Mouse (Mus musculus) stomach, postnatal 0 days (tissue): ENCODE results near the gene Cfc1. TPM values are rescaled to one million over a fixed set of nuclear protein-coding genes. Genes with fewer than 3 reads are reported as not detected.
A peak's percentile ranks its signal among the peaks of the same experiment; 100 is the strongest.

Experiments
- ATAC-seq: fragments of 200-750 bp; cut with Nextera tagmentation; 2 replicates; pipeline ENCODE4 v1.8.0; 2017; ENCODE audit not compliant: low FRiP score, low TSS enrichment
- DNase-seq: peaks from one replicate; pipeline ENCODE4 v3.0.0-alpha.2; 2016; ENCODE audit warnings: low spot score
- H3K27ac ChIP-seq: fragments of 300-500 bp; sonication (generic); replicated peaks from 2 replicates; pipeline ENCODE4 v1.5.1; 2014; ENCODE audit warnings: mild to moderate bottlenecking, control low read depth
- H3K27me3 ChIP-seq: fragments of 300-500 bp; sonication (generic); 2 replicates; pipeline ENCODE4 v1.6.1; 2014; ENCODE audit warnings: low read length; ENCODE audit not compliant: control insufficient read depth, insufficient read depth
- H3K36me3 ChIP-seq: fragments of 300-500 bp; sonication (generic); 2 replicates; pipeline ENCODE4 v1.6.1; 2014; ENCODE audit warnings: low read length, mixed read lengths; ENCODE audit not compliant: control insufficient read depth, insufficient read depth
- H3K4me1 ChIP-seq: fragments of 300-500 bp; sonication (generic); replicated peaks from 2 replicates; pipeline ENCODE4 v1.6.1; 2014; ENCODE audit warnings: antibody characterized with exemption; ENCODE audit not compliant: control insufficient read depth, insufficient read depth
- H3K4me2 ChIP-seq: fragments of 300-500 bp; sonication (generic); replicated peaks from 2 replicates; pipeline ENCODE4 v1.6.1; 2014; ENCODE audit warnings: low read depth, mild to moderate bottlenecking, control low read depth, moderate library complexity
- H3K4me3 ChIP-seq: fragments of 300-500 bp; sonication (generic); 2 replicates; pipeline ENCODE4 v1.5.1; 2014; ENCODE audit warnings: low read depth, low read length, control low read depth
- H3K9ac ChIP-seq: fragments of 300-500 bp; sonication (generic); 2 replicates; pipeline ENCODE4 v1.6.1; 2014; ENCODE audit warnings: mild to moderate bottlenecking, low read length, control low read depth, mixed read lengths
- H3K9me3 ChIP-seq: fragments of 300-500 bp; sonication (generic); 2 replicates; pipeline ENCODE4 v1.6.1; 2016; ENCODE audit warnings: low read length; ENCODE audit not compliant: control insufficient read depth
- CTCF ChIP-seq: IDR thresholded peaks from 2 replicates; pipeline ENCODE4 v1.5.1; 2016; ENCODE audit warnings: antibody characterized with exemption, low read depth, mild to moderate bottlenecking, moderate library complexity
- EP300 ChIP-seq: optimal IDR thresholded peaks from 2 replicates; pipeline ENCODE3; 2016; ENCODE audit warnings: antibody characterized with exemption
- WGBS: fragments of 180-500 bp; shearing (Covaris S2); extraction: QIAGEN DNeasy Blood & Tissue Kit; methylation state at CpG from one replicate; pipeline ENCODE4 v1.1.7; 2014; 5-methylcytosine and 5-hydroxymethylcytosine counted together
- polyA plus RNA-seq: library from polyadenylated mRNA; unstranded; fragments of >200 nt; fragmentation: Nextera tagmentation; extraction: Ambion mirVana; gene quantifications from 2 replicates; pipeline ENCODE4 v1.2.1, GENCODE M21; 2015

Gene Cfc1
- polyA plus RNA-seq, 1 experiment from 2014 or later, result 1.6 TPM

DNA sequence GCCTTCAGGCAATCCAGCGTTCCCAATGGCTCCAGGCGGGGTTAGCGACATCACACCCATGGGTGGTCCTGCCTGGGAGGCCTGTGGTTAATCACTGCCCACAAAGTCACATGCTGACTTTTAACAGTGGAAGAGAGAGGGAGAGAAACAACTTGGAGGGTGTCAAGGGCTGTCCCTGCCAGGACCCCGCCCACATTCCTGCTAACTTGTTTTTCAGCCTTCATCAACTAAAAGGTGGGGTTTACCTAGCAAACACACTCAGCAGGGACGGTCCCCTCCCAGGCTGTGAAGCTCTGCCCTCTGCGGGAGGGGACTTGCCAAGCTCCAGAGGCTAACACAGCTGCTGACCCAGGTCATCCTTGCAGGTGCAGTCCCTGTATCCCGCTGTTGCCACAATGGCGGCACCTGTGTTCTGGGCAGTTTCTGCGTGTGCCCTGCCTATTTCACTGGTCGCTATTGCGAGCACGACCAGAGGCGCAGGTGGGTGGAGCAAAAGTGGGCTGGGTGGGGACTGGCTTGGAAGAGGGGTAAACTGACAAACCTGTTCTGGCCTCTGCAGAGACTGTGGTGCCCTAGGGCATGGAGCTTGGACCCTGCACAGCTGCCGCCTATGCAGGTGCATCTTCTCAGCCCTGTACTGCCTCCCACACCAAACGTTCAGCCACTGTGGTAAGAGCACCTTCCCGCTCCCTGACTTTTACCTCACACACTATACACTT is 1.5 kb downstream of the Cfc1 start:
- Histone ChIP-seq H3K9ac (no peak overlapping the region), H3K9me3 (no peaks in the 10 kb centered on the region), H3K27ac (no peak overlapping the region), H3K4me2 (peak overlapping the region; percentile 42), H3K4me1 (no peaks in the 10 kb centered on the region; the same call in 1 of the 2 replicates), H3K27me3 (no peaks in the 10 kb centered on the region), H3K36me3 (no peaks in the 10 kb centered on the region), H3K4me3 (peak overlapping the region; percentile 19)
- 2% methylated on average over 16 of the region's 16 CpGs for WGBS
- ATAC-seq (peak; percentile 61), DNase-seq (peak; percentile 57)
- TF ChIP-seq EP300 (no peak), CTCF (peak; percentile 27; the same call in 1 of the 2 replicates)

DNA sequence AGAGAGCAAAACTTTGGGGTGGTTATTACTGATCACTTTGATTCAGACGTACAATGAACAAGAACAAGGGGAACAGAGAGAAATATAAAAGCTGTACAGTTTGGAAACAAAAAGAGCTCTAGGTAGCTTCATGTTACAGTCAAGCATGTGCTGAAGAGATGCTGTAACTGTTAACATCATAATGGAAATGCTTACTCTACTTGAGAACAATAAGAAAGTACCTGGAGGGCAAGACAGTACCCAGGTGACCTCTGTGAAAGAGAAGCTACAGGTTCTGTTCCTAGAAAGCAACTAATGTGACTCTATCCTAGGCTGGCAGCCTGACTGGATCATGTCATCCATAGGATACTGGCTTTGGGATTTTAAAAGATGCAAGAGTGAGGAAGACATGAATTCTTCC is 11.6 kb downstream of the Cfc1 start:
- H3K4me1 ChIP-seq, result no peaks in the 10 kb centered on the region
- no peak overlapping the region for H3K27ac ChIP-seq
- no peak overlapping the region for H3K9ac ChIP-seq
- ATAC-seq, result no peak
- no peak for DNase-seq
- no peak overlapping the region for H3K4me2 ChIP-seq
- H3K27me3 ChIP-seq, result no peaks in the 10 kb centered on the region
- no peaks in the 10 kb centered on the region for H3K36me3 ChIP-seq
- WGBS, result 70% methylated on average over 1 of the region's 1 CpGs
- TF ChIP-seq CTCF (no peak), EP300 (no peak)
- H3K4me3 ChIP-seq, result no peak overlapping the region
- H3K9me3 ChIP-seq, result no peaks in the 10 kb centered on the region

DNA sequence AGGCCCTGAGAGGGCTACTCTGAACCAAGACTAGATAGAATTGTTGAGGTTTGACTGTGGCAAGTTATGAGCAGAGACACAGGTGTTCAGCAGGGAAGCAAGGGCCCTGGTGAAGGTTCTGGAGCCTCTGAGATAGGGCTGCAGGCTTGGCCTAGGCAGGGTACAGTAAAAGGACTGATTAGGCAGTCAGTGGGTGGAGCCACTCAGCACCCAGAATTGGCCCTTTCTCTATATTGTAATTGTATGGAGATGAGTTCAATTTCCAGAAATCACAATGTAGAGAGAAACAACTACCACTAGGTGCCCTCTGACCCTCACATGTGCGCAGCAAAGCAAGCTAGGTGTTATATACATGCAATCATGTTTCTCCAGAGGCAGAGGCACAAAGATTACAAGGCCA is 18.2 kb downstream of the Cfc1 start:
- DNase-seq (no peak), ATAC-seq (no peak)
- 96% methylated on average over 1 of the region's 1 CpGs for WGBS
- Histone ChIP-seq H3K27me3 (no peaks in the 10 kb centered on the region), H3K9ac (no peak overlapping the region), H3K9me3 (no peaks in the 10 kb centered on the region), H3K27ac (no peak overlapping the region), H3K36me3 (no peaks in the 10 kb centered on the region), H3K4me2 (no peak overlapping the region), H3K4me3 (no peak overlapping the region), H3K4me1 (no peaks in the 10 kb centered on the region)
- TF ChIP-seq CTCF, result no peak
- TF ChIP-seq EP300, result no peak

DNA sequence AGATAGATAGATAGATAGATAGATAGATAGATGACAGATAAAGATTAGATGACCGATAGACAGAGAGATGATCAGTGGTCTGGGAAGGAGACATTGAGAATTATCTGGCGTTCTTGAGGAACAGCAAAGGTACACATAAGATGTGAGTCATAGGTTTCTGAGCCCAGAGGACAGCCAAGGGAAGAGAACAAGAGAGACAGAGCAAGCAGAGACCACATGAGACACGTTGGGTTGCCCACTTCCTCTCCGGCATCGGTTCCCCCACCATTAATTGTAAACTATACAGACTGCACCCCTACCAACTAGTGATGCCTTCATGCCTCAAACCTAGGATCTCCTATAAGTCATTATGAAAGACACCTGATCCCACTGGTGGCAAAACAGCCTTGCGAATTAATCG is 18.8 kb downstream of the Cfc1 start:
- Histone ChIP-seq H3K27me3 (no peaks in the 10 kb centered on the region), H3K9me3 (no peaks in the 10 kb centered on the region), H3K4me3 (no peak overlapping the region), H3K4me1 (no peaks in the 10 kb centered on the region), H3K27ac (no peak overlapping the region), H3K4me2 (no peak overlapping the region), H3K36me3 (no peaks in the 10 kb centered on the region), H3K9ac (no peak overlapping the region)
- 85% methylated on average over 7 of the region's 7 CpGs for WGBS
- no peak for TF ChIP-seq EP300
- TF ChIP-seq CTCF, result no peak
- no peak for DNase-seq
- no peak for ATAC-seq

DNA sequence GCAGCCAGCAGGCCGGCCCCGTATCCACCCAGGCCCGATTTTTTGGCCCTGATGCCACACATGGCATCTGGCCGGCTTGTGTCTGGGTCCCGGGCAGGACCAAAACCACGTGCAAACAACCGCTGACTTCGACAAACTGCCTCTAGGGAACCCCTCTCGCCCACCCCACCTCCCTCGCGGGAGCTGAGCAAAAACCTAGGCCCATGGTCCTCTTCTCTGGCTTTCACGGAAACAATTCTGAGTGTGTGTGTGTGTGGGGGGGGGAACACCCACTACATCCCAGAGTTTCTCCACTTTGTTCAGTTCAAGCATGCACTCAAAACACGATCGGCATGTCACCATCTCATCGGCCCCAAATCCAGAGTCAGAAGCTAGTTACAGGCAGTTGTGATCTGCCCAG is 25.4 kb downstream of the Cfc1 start, which contains the start of gene Prss40:
Gene Prss40, minus strand, starts transcription at position 101 of the 400 bp plus-strand sequence.
- no peak within 1 kb of the TSS for H3K4me2 ChIP-seq
- H3K4me3 ChIP-seq, result no peak within 1 kb of the TSS
- no peak within 1 kb of the TSS for H3K9ac ChIP-seq
- no peak for DNase-seq
- no peak for ATAC-seq
- no peaks in the 10 kb centered on the region for H3K4me1 ChIP-seq
- no peaks in the 10 kb centered on the region for H3K27me3 ChIP-seq
- no peak within 1 kb of the TSS for H3K27ac ChIP-seq
- WGBS, result 85% methylated on average over 15 of the region's 15 CpGs
- H3K36me3 ChIP-seq, result no peaks in the 10 kb centered on the region
- TF ChIP-seq EP300, result no peak
- TF ChIP-seq CTCF, result no peak
- no peaks in the 10 kb centered on the region for H3K9me3 ChIP-seq

DNA sequence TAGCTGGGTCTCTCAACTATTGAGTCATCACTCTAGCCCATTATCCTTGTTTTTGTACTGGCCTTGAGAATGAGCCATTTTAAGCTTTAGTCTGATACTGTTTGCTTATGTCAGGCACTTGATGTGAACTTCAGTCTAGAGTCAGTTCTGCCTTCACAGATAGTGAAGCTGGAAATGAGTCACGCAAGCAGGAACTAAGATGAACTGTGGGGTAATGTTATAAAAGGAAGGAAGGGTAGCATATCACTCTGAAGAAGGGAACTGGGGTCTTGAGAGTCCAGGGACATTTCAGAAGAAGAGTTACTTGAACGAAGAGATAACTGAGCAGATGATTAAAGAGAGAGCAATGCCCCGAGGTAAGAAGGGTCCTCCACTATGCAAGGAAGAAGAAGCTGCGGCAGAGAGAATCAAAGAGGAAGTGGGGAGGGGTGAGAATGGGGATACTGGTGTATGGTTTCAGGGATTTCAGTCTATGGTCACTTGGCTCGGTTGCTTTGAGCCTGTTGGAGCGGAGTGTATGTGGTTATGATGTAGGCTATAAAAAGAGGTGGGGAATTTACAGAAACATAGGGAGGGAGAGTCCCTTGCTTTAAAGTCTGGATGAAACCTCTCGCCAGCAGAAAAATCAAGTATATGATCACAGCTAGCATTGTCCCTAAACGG is 29.1 kb downstream of the Cfc1 start:
- WGBS, result 73% methylated on average over 8 of the region's 8 CpGs
- Histone ChIP-seq H3K9me3 (no peaks in the 10 kb centered on the region), H3K27ac (no peak overlapping the region), H3K9ac (no peak overlapping the region), H3K4me3 (no peak overlapping the region), H3K36me3 (no peaks in the 10 kb centered on the region), H3K27me3 (no peaks in the 10 kb centered on the region), H3K4me2 (no peak overlapping the region), H3K4me1 (no peaks in the 10 kb centered on the region)
- DNase-seq (no peak), ATAC-seq (no peak)
- no peak for TF ChIP-seq EP300
- no peak for TF ChIP-seq CTCF
